Mouse (Mus musculus): ENCODE measurements around the gene Cpa5. TPM values are rescaled to one million over a fixed set of nuclear protein-coding genes. Genes with fewer than 3 reads are reported as not detected.

Gene Cpa5
- polyA plus RNA-seq, 1 experiment from 2014 or later, result 0.57 TPM

GRCm38 (mm10) chr6:30621986-30622389, 11.2 kb downstream of the Cpa5 start:
- no peaks in the 10 kb centered on the region for H3K9me3 ChIP-seq (ENCODE audit: control insufficient read depth, low read length)
- H3K27me3 ChIP-seq (ENCODE audit: control insufficient read depth, insufficient read depth, low read length), result no peaks in the 10 kb centered on the region
- no peak for ATAC-seq (ENCODE audit: low FRiP score, low TSS enrichment)
- peaks cover 16% of the 10 kb centered on the region for H3K4me1 ChIP-seq (ENCODE audit: control insufficient read depth, insufficient read depth, low read length)
- WGBS, result 73% methylated on average over 4 of the region's 4 CpGs
- no peak overlapping the region for H3K9ac ChIP-seq (ENCODE audit: low read depth, low read length)
- no peak overlapping the region for H3K4me3 ChIP-seq (ENCODE audit: low read length)
- H3K27ac ChIP-seq (ENCODE audit: low read depth, low read length), result no peak overlapping the region
- no peaks in the 10 kb centered on the region for H3K36me3 ChIP-seq (ENCODE audit: control insufficient read depth, insufficient read depth, low read length)
- H3K4me2 ChIP-seq (replicated peaks; ENCODE audit: low read depth, low read length), result no peak overlapping the region

GRCm38 (mm10) chr6:30624763-30625162, 14.0 kb downstream of the Cpa5 start:
- H3K9me3 ChIP-seq (ENCODE audit: control insufficient read depth, low read length), result no peaks in the 10 kb centered on the region
- ATAC-seq (ENCODE audit: low FRiP score, low TSS enrichment), result no peak
- peaks cover 8% of the 10 kb centered on the region; the same call in 1 of the 2 replicates for H3K4me1 ChIP-seq (ENCODE audit: control insufficient read depth, insufficient read depth, low read length)
- H3K27ac ChIP-seq (ENCODE audit: low read depth, low read length), result no peak overlapping the region
- no peak overlapping the region for H3K9ac ChIP-seq (ENCODE audit: low read depth, low read length)
- 88% methylated on average over 9 of the region's 9 CpGs for WGBS
- H3K36me3 ChIP-seq (ENCODE audit: control insufficient read depth, insufficient read depth, low read length), result no peaks in the 10 kb centered on the region
- no peak overlapping the region for H3K4me3 ChIP-seq (ENCODE audit: low read length)
- no peak overlapping the region for H3K4me2 ChIP-seq (replicated peaks; ENCODE audit: low read depth, low read length)
- H3K27me3 ChIP-seq (ENCODE audit: control insufficient read depth, insufficient read depth, low read length), result no peaks in the 10 kb centered on the region

- Histone ChIP-seq H3K27ac (ENCODE audit: low read depth, low read length) (peak overlapping the region; percentile 30; the same call in 1 of the 2 replicates), H3K9me3 (ENCODE audit: control insufficient read depth, low read length) (no peaks in the 10 kb centered on the region), H3K36me3 (ENCODE audit: control insufficient read depth, insufficient read depth, low read length) (no peaks in the 10 kb centered on the region), H3K4me1 (ENCODE audit: control insufficient read depth, insufficient read depth, low read length) (peaks cover 11% of the 10 kb centered on the region; the same call in 1 of the 2 replicates), H3K4me2 (replicated peaks; ENCODE audit: low read depth, low read length) (no peak overlapping the region), H3K27me3 (ENCODE audit: control insufficient read depth, insufficient read depth, low read length) (no peaks in the 10 kb centered on the region), H3K9ac (ENCODE audit: low read depth, low read length) (no peak overlapping the region), H3K4me3 (ENCODE audit: low read length) (no peak overlapping the region)
- WGBS, result 19% methylated on average over 6 of the region's 6 CpGs
- no peak; the same call in 1 of the 2 replicates for ATAC-seq (ENCODE audit: low FRiP score, low TSS enrichment)
Observed at GRCm38 (mm10) chr6:30628152-30628551, 17.3 kb downstream of the Cpa5 start.

DNA sequence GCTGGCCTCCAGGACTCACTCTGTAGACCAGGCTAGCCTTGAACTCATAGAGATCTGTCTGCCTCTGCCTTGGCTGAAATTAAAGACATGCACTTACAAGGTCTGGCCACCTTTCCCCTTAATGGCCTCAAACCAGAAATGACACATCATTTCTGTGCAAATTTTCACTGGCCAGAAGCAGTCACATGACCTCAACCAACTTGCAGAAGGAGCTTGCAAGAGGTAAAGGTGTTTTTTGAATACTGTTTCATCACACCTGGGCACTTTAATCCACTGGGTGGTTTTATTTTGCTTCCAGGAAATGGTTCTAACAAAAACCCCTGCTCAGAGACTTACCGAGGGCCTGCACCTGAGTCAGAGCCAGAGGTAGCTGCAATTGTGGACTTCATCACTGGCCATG, 19.2 kb downstream of the Cpa5 start:
- no peaks in the 10 kb centered on the region for H3K36me3 ChIP-seq (ENCODE audit: control insufficient read depth, insufficient read depth, low read length)
- 95% methylated on average over 1 of the region's 1 CpGs for WGBS
- no peak overlapping the region for H3K9ac ChIP-seq (ENCODE audit: low read depth, low read length)
- H3K4me3 ChIP-seq (ENCODE audit: low read length), result no peak overlapping the region
- no peak for ATAC-seq (ENCODE audit: low FRiP score, low TSS enrichment)
- no peak overlapping the region for H3K27ac ChIP-seq (ENCODE audit: low read depth, low read length)
- H3K4me2 ChIP-seq (replicated peaks; ENCODE audit: low read depth, low read length), result no peak overlapping the region
- H3K9me3 ChIP-seq (ENCODE audit: control insufficient read depth, low read length), result no peaks in the 10 kb centered on the region
- peaks cover 11% of the 10 kb centered on the region; the same call in 1 of the 2 replicates for H3K4me1 ChIP-seq (ENCODE audit: control insufficient read depth, insufficient read depth, low read length)
- no peaks in the 10 kb centered on the region for H3K27me3 ChIP-seq (ENCODE audit: control insufficient read depth, insufficient read depth, low read length)

DNA sequence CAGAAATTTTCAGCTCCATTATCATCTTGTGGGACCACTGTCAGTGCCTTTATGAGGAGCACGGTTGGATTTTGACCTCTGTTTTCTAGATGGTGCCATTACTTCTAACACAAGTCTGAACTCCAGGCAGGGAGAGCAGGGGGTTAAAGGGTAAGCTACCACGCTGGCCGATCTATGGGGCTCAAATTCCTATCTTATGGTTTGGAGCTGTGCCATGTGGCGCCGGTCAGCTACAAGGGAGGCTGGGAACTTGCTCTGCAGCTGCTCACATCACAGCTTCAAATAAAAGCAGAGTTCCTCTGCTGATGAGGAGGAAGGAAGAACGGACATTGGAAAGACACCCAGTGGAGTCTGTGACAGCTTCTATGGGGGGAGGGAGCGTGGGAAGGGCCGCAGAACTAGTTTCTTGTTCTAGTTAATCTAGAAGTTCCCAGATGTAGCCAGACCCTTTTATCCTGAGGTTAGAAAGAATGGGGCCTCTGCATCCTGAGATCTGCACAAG, 24.6 kb downstream of the Cpa5 start:
- Histone ChIP-seq H3K9me3 (ENCODE audit: control insufficient read depth, low read length) (no peaks in the 10 kb centered on the region), H3K9ac (ENCODE audit: low read depth, low read length) (no peak overlapping the region), H3K36me3 (ENCODE audit: control insufficient read depth, insufficient read depth, low read length) (no peaks in the 10 kb centered on the region), H3K27ac (ENCODE audit: low read depth, low read length) (peak overlapping the region; percentile 90; the same call in 1 of the 2 replicates), H3K4me2 (replicated peaks; ENCODE audit: low read depth, low read length) (no peak overlapping the region), H3K4me3 (ENCODE audit: low read length) (no peak overlapping the region), H3K27me3 (ENCODE audit: control insufficient read depth, insufficient read depth, low read length) (no peaks in the 10 kb centered on the region), H3K4me1 (ENCODE audit: control insufficient read depth, insufficient read depth, low read length) (peaks cover 27% of the 10 kb centered on the region)
- 21% methylated on average over 8 of the region's 8 CpGs for WGBS
- ATAC-seq (ENCODE audit: low FRiP score, low TSS enrichment), result 0 out of 2 replicates have a peak, but pooled peaks have one; percentile 39

DNA sequence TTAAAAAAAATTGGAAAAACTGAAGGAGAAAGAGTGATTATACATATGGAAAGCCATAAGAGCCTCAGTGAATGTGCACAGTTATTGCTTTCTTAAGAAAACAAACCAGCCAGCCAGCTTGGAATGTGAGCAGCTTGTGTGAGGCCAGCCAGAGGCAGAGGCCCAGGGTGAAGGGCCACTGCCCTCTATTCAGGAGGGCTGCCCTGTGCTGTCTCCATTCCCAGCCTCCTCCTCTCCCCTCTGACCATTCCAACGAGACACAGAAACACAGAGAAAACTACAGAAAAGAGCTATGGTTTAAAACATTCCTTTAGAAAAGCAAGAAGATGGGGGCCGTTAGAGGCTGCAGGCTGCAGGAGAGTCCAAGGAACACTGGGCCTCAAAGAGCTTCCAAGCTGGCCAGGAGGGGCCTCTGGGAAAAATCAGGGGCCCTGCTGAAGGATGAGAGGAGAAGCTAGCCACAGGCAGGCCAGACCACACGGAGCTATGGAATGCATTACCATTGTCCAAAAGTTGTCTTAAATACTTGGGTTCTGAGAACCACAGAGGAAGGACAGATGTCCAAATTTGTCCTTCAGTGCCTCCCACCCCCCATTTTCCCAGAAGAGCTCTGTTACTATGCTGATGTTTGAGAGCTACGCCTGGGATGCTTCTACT, 25.5 kb downstream of the Cpa5 start:
- Histone ChIP-seq H3K4me3 (ENCODE audit: low read length) (no peak overlapping the region), H3K9ac (ENCODE audit: low read depth, low read length) (no peak overlapping the region), H3K9me3 (ENCODE audit: control insufficient read depth, low read length) (no peaks in the 10 kb centered on the region), H3K27ac (ENCODE audit: low read depth, low read length) (peak overlapping the region; percentile 90), H3K36me3 (ENCODE audit: control insufficient read depth, insufficient read depth, low read length) (no peaks in the 10 kb centered on the region), H3K4me1 (ENCODE audit: control insufficient read depth, insufficient read depth, low read length) (peaks cover 27% of the 10 kb centered on the region), H3K27me3 (ENCODE audit: control insufficient read depth, insufficient read depth, low read length) (no peaks in the 10 kb centered on the region), H3K4me2 (replicated peaks; ENCODE audit: low read depth, low read length) (no peak overlapping the region)
- WGBS, result 21% methylated on average over 4 of the region's 4 CpGs
- peak; percentile 77; the same call in 1 of the 2 replicates for ATAC-seq (ENCODE audit: low FRiP score, low TSS enrichment)

GRCm38 (mm10) chr6:30638674-30639268, 28.0 kb downstream of the Cpa5 start, which contains the start of gene Cpa1:
Cpa1 (plus strand) TSS chr6:30639218.
- H3K9me3 ChIP-seq (ENCODE audit: control insufficient read depth, low read length), result no peaks in the 10 kb centered on the region
- H3K36me3 ChIP-seq (ENCODE audit: control insufficient read depth, insufficient read depth, low read length), result no peaks in the 10 kb centered on the region
- 73% methylated on average over 5 of the region's 5 CpGs for WGBS
- peaks cover 34% of the 10 kb centered on the region for H3K4me1 ChIP-seq (ENCODE audit: control insufficient read depth, insufficient read depth, low read length)
- no peak within 1 kb of the TSS for H3K9ac ChIP-seq (ENCODE audit: low read depth, low read length)
- no peak for ATAC-seq (ENCODE audit: low FRiP score, low TSS enrichment)
- H3K27ac ChIP-seq (ENCODE audit: low read depth, low read length), result 0 out of 2 replicates have a peak within 1 kb of the TSS, but pooled peaks have one; percentile 14
- no peak within 1 kb of the TSS for H3K4me3 ChIP-seq (ENCODE audit: low read length)
- H3K27me3 ChIP-seq (ENCODE audit: control insufficient read depth, insufficient read depth, low read length), result no peaks in the 10 kb centered on the region
- H3K4me2 ChIP-seq (replicated peaks; ENCODE audit: low read depth, low read length), result no peak within 1 kb of the TSS

GRCm38 (mm10) chr6:30643694-30644460, 33.1 kb downstream of the Cpa5 start:
- H3K27ac ChIP-seq (ENCODE audit: low read depth, low read length), result peak overlapping the region; percentile 67; the same call in 1 of the 2 replicates
- no peaks in the 10 kb centered on the region for H3K27me3 ChIP-seq (ENCODE audit: control insufficient read depth, insufficient read depth, low read length)
- peak; percentile 85 for ATAC-seq (ENCODE audit: low FRiP score, low TSS enrichment)
- 36% methylated on average over 12 of the region's 12 CpGs for WGBS
- no peaks in the 10 kb centered on the region for H3K36me3 ChIP-seq (ENCODE audit: control insufficient read depth, insufficient read depth, low read length)
- H3K4me1 ChIP-seq (ENCODE audit: control insufficient read depth, insufficient read depth, low read length), result peaks cover 14% of the 10 kb centered on the region; the same call in 1 of the 2 replicates
- no peak overlapping the region for H3K4me2 ChIP-seq (replicated peaks; ENCODE audit: low read depth, low read length)
- no peaks in the 10 kb centered on the region for H3K9me3 ChIP-seq (ENCODE audit: control insufficient read depth, low read length)
- H3K4me3 ChIP-seq (ENCODE audit: low read length), result no peak overlapping the region
- no peak overlapping the region for H3K9ac ChIP-seq (ENCODE audit: low read depth, low read length)
